16 mouse cellular contexts compared by ENCODE assay signal in genomic region chr2:121359461-121359860, GRCm38 (mm10). TPM values are rescaled to one million over a fixed set of nuclear protein-coding genes. Genes with fewer than 3 reads are reported as not detected.
DNase-seq lines count a peak whose midpoint lies in the region; ATAC-seq and TF ChIP-seq lines count a peak whose summit lies in the region.
"Had no signal": no experiment of that assay in that cellular context is flagged by ENCODE, and none has a peak within 500 bp of the region (broad histone marks: within the 10 kb centered on the region; RNA-seq: fewer than 3 reads in every experiment).

No protein-coding gene starts in this region.

- H3K9me3 ChIP-seq in hindbrain, postnatal 0 days (ENCODE audit: low read length), result no peaks in the 10 kb centered on the region
- H3K9me3 ChIP-seq: heart, embryonic 12.5 days; megakaryocyte, embryonic 14.5 days had no signal

- H3K9ac ChIP-seq in hindbrain, postnatal 0 days (replicated peaks; ENCODE audit: low read length), result no peak overlapping the region
- H3K9ac ChIP-seq: heart, embryonic 12.5 days had no signal

- no peak for ATAC-seq in hindbrain, postnatal 0 days
- no peak for ATAC-seq in granulocyte monocyte progenitor cell, adult 5-6 weeks (replicated peaks; ENCODE audit: poor library complexity, severe bottlenecking)
- ATAC-seq: CD4-positive, CD25-positive, alpha-beta regulatory T cell, adult 4 months had no signal

- peak overlapping the region; percentile 64 for H3K4me2 ChIP-seq in hindbrain, postnatal 0 days (ENCODE audit: low read depth, low read length)

- H3K36me3 ChIP-seq in hindbrain, postnatal 0 days (ENCODE audit: insufficient read depth, low read length), result no peaks in the 10 kb centered on the region
- H3K36me3 ChIP-seq: heart, embryonic 12.5 days had no signal

- peaks cover under 1% of the 10 kb centered on the region for H3K4me1 ChIP-seq in hindbrain, postnatal 0 days (ENCODE audit: insufficient read depth, low read length)
- H3K4me1 ChIP-seq in olfactory bulb, adult 2 months (ENCODE audit: control insufficient read depth, insufficient read depth, low read length), result peaks cover 13% of the 10 kb centered on the region

- H3K27ac ChIP-seq in layer of hippocampus, adult 2 months, result peak overlapping the region; percentile 91; the same call in 1 of the 2 replicates
- no peak overlapping the region for H3K27ac ChIP-seq in hindbrain, postnatal 0 days
- H3K27ac ChIP-seq in olfactory bulb, adult 2 months (ENCODE audit: insufficient read depth, low read depth, low read length), result no peak overlapping the region

- no peak for DNase-seq in layer of hippocampus, adult 2 months (ENCODE audit: low spot score in 2 of 2)
- no peak for DNase-seq in layer of hippocampus, postnatal 25 days (ENCODE audit: extremely low spot score in 1 of 2, low spot score in 1 of 2)
- peak; percentile 32 to 33 for DNase-seq in cerebellum, postnatal 14 days
- DNase-seq in hindbrain, postnatal 0 days (ENCODE audit: low spot score), result no peak
- DNase-seq in thymus, postnatal 4 days, result no peak
- no peak for DNase-seq in adipocyte (ENCODE audit: low spot score)
- DNase-seq: gastrocnemius, postnatal 25 days; kidney, postnatal 14 days had no signal

- no peaks in the 10 kb centered on the region for H3K27me3 ChIP-seq in hindbrain, postnatal 0 days (ENCODE audit: insufficient read depth, low read length)

- 59% methylated on average over 4 of the region's 4 CpGs for WGBS in hindbrain, postnatal 0 days
- 52% methylated on average over 4 of the region's 4 CpGs for WGBS in olfactory bulb, adult 2 months

- H3K4me3 ChIP-seq in layer of hippocampus, adult 2 months, result peak overlapping the region; percentile 65
- H3K4me3 ChIP-seq in hindbrain, postnatal 0 days (ENCODE audit: low read length), result peak overlapping the region; percentile 53
- H3K4me3 ChIP-seq in olfactory bulb, adult 2 months (ENCODE audit: insufficient read depth, low read depth, low read length), result peak overlapping the region; percentile 15; the same call in 1 of the 2 replicates
- H3K4me3 ChIP-seq: heart, embryonic 12.5 days; megakaryocyte, embryonic 14.5 days had no signal

- TF ChIP-seq POLR2A in olfactory bulb, adult 2 months (IDR thresholded peaks at IDR 0.05; ENCODE audit: insufficient read depth, low read depth, low read length), result no peak

- TF ChIP-seq CTCF in layer of hippocampus, adult 2 months (conservative IDR thresholded peaks at IDR 0.05), result no peak
- no peak for TF ChIP-seq CTCF in hindbrain, postnatal 0 days (IDR thresholded peaks at IDR 0.05; ENCODE audit: low read depth)
- no peak for TF ChIP-seq CTCF in olfactory bulb, adult 2 months (IDR thresholded peaks at IDR 0.05; ENCODE audit: insufficient read depth, low read depth, low read length)

RNA-seq across cellular contexts. Expression of gene Ckmt1, which starts 1.9 kb away (rescaled TPM):
- total RNA-seq in layer of hippocampus, adult 2 months (2021), result 100 to 1,000 TPM; 360 to 396 TPM
- 100 to 1,000 TPM; 369 to 418 TPM for total RNA-seq in layer of hippocampus, postnatal 25 days (2021)
- total RNA-seq in hindbrain, postnatal 0 days (2014; rRNA removed), result 139 and 161 TPM in 2 replicates
- polyA plus RNA-seq in hindbrain, postnatal 0 days (2015; fragmentation: Nextera tagmentation; extraction: Ambion mirVana), result 167 and 168 TPM in 2 replicates
- not detected in 2 replicates for polyA plus RNA-seq in olfactory bulb, adult 2 months (2012; ENCODE audit: insufficient read depth, insufficient read length, low replicate concordance, missing spikeins)
- not detected in 2 replicates for total RNA-seq in granulocyte monocyte progenitor cell, adult 5-6 weeks (2014; fragmentation: Nextera tagmentation)
- not detected in 2 replicates for total RNA-seq in granulocyte monocyte progenitor cell, adult 5-6 weeks (2017)
- total RNA-seq: gastrocnemius, postnatal 25 days; neutrophil, adult 5-6 weeks had no signal
- polyA plus RNA-seq: CD4-positive, CD25-positive, alpha-beta regulatory T cell, adult 4 months had no signal

RNA-seq across cellular contexts. Expression of gene Ppip5k1, which starts 4.3 kb away (rescaled TPM):
- total RNA-seq in layer of hippocampus, adult 2 months (2021), result 100 to 1,000 TPM; 106 to 110 TPM
- total RNA-seq in layer of hippocampus, postnatal 25 days (2021), result 100 to 1,000 TPM in 1 of 2 experiments, 10 to 100 TPM in 1; 85.1 to 111 TPM
- total RNA-seq in hindbrain, postnatal 0 days (2014; rRNA removed), result 12.8 and 13.5 TPM in 2 replicates
- polyA plus RNA-seq in hindbrain, postnatal 0 days (2015; fragmentation: Nextera tagmentation; extraction: Ambion mirVana), result 16.6 and 17.8 TPM in 2 replicates
- 355 TPM in 1 of 2 replicates, not detected in the other for polyA plus RNA-seq in olfactory bulb, adult 2 months (2012; ENCODE audit: insufficient read depth, insufficient read length, low replicate concordance, missing spikeins)
- total RNA-seq in granulocyte monocyte progenitor cell, adult 5-6 weeks (2014; fragmentation: Nextera tagmentation), result 11.0 and 15.1 TPM in 2 replicates
- 8.4 and 10.3 TPM in 2 replicates for total RNA-seq in granulocyte monocyte progenitor cell, adult 5-6 weeks (2017)

RNA-seq across cellular contexts. Expression of gene Strc, which starts 27.5 kb away (rescaled TPM):
- total RNA-seq in layer of hippocampus, adult 2 months (2021), result under 1 TPM; 0.46 to 0.69 TPM
- total RNA-seq in layer of hippocampus, postnatal 25 days (2021), result under 1 TPM; 0.42 to 0.92 TPM
- total RNA-seq in hindbrain, postnatal 0 days (2014; rRNA removed), result 0.07 TPM in 1 of 2 replicates, not detected in the other
- 0.03 TPM in 1 of 2 replicates, not detected in the other for polyA plus RNA-seq in hindbrain, postnatal 0 days (2015; fragmentation: Nextera tagmentation; extraction: Ambion mirVana)
- not detected in 2 replicates for polyA plus RNA-seq in olfactory bulb, adult 2 months (2012; ENCODE audit: insufficient read depth, insufficient read length, low replicate concordance, missing spikeins)
- total RNA-seq in granulocyte monocyte progenitor cell, adult 5-6 weeks (2014; fragmentation: Nextera tagmentation), result not detected in 2 replicates
- total RNA-seq in granulocyte monocyte progenitor cell, adult 5-6 weeks (2017), result not detected in 2 replicates
- total RNA-seq: neutrophil, adult 5-6 weeks had no signal
- polyA plus RNA-seq: heart, embryonic 12.5 days; liver, embryonic 11.5 days; lung, embryonic 16.5 days had no signal

RNA-seq across cellular contexts. Expression of gene Pdia3, which starts 54.1 kb away (rescaled TPM):
- total RNA-seq in layer of hippocampus, adult 2 months (2021), result 100 to 1,000 TPM; 170 to 193 TPM
- 100 to 1,000 TPM; 182 to 206 TPM for total RNA-seq in layer of hippocampus, postnatal 25 days (2021)
- 47.4 and 56.8 TPM in 2 replicates for total RNA-seq in hindbrain, postnatal 0 days (2014; rRNA removed)
- 291 and 296 TPM in 2 replicates for polyA plus RNA-seq in hindbrain, postnatal 0 days (2015; fragmentation: Nextera tagmentation; extraction: Ambion mirVana)
- 166 and 331 TPM in 2 replicates for polyA plus RNA-seq in olfactory bulb, adult 2 months (2012; ENCODE audit: insufficient read depth, insufficient read length, low replicate concordance, missing spikeins)
- 315 and 355 TPM in 2 replicates for total RNA-seq in granulocyte monocyte progenitor cell, adult 5-6 weeks (2014; fragmentation: Nextera tagmentation)
- 423 and 509 TPM in 2 replicates for total RNA-seq in granulocyte monocyte progenitor cell, adult 5-6 weeks (2017)

RNA-seq across cellular contexts. Expression of gene Catsper2, which starts 54.1 kb away (rescaled TPM):
- total RNA-seq in layer of hippocampus, adult 2 months (2021), result 1 to 10 TPM; 5.3 TPM
- 1 to 10 TPM; 3.4 to 5.9 TPM for total RNA-seq in layer of hippocampus, postnatal 25 days (2021)
- 2.1 and 3.3 TPM in 2 replicates for total RNA-seq in hindbrain, postnatal 0 days (2014; rRNA removed)
- polyA plus RNA-seq in hindbrain, postnatal 0 days (2015; fragmentation: Nextera tagmentation; extraction: Ambion mirVana), result 4.3 and 4.9 TPM in 2 replicates
- polyA plus RNA-seq in olfactory bulb, adult 2 months (2012; ENCODE audit: insufficient read depth, insufficient read length, low replicate concordance, missing spikeins), result not detected in 2 replicates
- total RNA-seq in granulocyte monocyte progenitor cell, adult 5-6 weeks (2014; fragmentation: Nextera tagmentation), result 1.3 TPM in 2 replicates
- total RNA-seq in granulocyte monocyte progenitor cell, adult 5-6 weeks (2017), result 1.8 and 1.9 TPM in 2 replicates

Comparison
In these comparisons a context has a peak if more than half of its experiments do, and no peak if none do; other contexts are left out.
1. DNase-seq: peak in cerebellum, postnatal 14 days (2 of 2); none in layer of hippocampus, adult 2 months (0 of 2), layer of hippocampus, postnatal 25 days (0 of 2), hindbrain, postnatal 0 days (single experiment), thymus, postnatal 4 days (single experiment) and adipocyte (single experiment).
2. H3K4me3 ChIP-seq: peak in every context shown above with its lines; median percentile 65 in layer of hippocampus, adult 2 months; 53 in hindbrain, postnatal 0 days; 15 in olfactory bulb, adult 2 months.
3. RNA of gene Ckmt1, which starts 1.9 kb away (total RNA-seq): 369 to 418 TPM in layer of hippocampus, postnatal 25 days, 360 to 396 TPM in layer of hippocampus, adult 2 months and 139 to 161 TPM in hindbrain, postnatal 0 days; not detected in granulocyte monocyte progenitor cell, adult 5-6 weeks; every median in the first group is over 100 times any median in the second.